Mouse (Mus musculus): Measurements from ENCODE around the gene St6galnac4.

Gene St6galnac4

GRCm38 (mm10) chr2:32586871-32587351 is at the start of gene St6galnac4:
TSS of gene St6galnac4 (plus strand) at chr2:32587095.
- DNase-seq: peak; percentile 92 to 93

GRCm38 (mm10) chr2:32537360-32537905 is 49.5 kb upstream of the St6galnac4 start:
- DNase-seq: peak; percentile 54 to 59

GRCm38 (mm10) chr2:32537941-32538340 is 49.0 kb upstream of the St6galnac4 start:
- no peak for DNase-seq

- no peak for DNase-seq
Measured at GRCm38 (mm10) chr2:32538461-32538860, 48.4 kb upstream of the St6galnac4 start.

DNA sequence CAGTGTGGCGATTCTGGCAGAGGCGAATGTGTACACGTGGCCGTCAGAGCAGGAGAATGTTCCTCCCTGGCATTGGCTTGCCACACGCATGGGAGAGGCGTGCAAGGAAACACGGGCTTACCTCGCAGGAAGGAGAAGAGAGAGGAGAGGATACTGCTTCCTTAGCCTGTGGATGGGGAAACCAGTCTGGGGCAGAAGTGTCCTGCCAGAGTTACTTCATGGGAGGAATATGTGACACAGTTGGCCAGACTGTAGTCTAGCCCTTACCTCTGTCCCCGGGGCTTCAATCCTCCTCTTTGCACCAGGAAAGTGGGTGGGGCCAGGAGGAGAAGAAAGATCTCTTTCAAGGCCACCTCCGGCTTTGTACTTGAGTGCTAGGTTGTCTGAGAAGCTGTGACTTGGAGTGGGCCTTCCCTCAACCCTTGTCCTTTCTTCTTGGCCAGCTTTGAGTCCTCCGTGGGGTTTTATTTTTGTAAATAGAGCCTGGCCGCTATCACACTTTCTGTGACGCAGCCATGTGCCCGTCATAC is 47.4 kb upstream of the St6galnac4 start:
- DNase-seq: no peak

DNA sequence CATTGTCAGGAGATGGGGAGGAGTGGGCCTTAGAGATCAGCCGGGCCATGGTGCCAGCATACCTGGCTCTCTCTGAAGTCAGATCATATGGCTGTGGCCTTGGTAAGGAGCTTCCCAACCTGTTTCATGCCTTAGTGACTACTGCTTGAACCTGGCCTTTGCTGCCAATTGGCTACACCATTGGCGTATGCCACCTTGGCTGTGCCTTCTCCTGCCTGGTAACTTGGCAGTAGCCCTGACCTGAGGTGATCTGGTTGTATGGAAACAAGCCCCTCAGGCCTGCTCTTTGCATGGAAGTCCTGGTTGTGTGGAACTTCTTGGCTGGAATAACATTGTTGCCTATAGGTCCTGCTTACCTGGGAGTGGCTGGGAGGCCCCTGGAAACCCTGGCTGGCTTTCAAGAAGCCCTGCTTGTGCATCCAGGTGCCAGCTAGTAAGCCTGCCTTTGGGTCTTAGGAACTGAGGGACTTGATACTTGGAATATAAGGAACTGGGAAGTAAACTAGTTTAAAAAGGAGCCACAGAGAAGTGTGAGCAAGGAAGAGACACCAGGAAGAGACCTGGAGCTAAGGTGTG is 45.5 kb upstream of the St6galnac4 start:
- DNase-seq: no peak

DNA sequence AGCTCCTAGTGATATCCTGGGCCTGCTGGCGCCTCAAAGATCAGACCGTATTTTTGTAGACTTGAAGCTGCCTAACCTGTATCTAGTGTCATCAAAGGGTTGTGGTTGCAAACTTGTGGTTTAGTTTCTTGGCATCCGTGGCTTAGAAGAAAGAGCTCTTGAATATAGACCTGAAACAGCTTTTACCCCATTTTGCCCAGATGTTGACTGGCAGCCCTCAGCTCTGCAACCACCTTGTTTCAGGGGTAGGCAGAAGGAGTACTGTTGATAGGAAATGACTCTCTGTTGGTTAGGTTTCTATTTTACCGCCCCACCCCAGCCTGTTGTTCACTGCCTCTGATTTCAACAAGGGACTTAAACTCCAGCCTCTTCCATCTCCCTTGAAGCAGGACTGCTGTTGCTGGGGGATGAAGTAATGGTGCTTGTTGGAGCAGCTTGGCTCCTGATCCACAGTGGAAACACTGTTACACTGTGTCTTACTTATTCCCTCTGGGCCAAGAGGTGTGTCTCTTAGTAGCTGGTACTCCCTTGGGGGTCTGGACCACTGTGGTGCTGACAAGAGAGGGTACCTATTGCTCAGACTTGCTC is 44.8 kb upstream of the St6galnac4 start:
- DNase-seq: no peak

DNA sequence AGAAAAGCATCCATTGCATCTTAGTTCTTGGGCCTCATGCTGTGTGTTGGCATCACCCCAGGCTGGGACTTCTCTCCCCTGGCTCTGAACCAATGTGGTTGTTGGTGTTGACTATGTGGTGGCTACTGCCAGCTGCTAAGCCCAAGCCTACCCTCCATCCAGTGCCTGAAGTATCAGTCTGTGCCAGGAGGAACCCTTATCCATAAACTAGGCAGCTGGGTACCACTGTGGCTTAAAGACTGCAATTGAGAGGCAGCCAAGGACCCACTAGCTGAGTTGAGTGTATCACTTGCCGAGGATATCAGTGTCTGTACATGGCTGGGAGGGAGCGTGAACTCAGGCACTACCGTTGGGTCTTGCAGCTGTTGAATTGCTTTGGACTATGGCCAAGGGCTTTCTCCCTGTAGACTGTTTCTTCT is 43.9 kb upstream of the St6galnac4 start:
- DNase-seq: no peak

DNA sequence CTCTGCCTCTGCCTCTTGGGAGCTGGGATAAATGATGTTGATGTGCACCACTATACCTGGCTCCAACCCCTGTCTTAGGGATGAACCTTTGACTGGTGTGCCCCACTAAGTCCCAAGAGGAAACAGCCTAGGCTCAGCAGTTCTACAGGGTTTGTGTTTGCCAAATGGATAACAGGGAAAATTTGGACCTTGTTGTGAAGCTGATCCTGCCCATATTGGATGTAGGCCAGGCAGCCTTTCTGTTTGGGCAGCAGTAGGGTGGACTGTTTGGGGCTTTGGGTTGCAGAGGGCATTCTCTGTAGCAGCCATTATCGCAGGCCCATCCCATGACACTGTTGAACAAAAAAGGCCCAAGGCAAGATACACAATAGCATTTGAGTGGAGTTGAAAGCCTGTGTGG is 39.9 kb upstream of the St6galnac4 start:
- no peak for DNase-seq

GRCm38 (mm10) chr2:32547380-32547779 is 39.5 kb upstream of the St6galnac4 start:
- no peak for DNase-seq

- DNase-seq: no peak
Measured at GRCm38 (mm10) chr2:32547964-32548739, 38.7 kb upstream of the St6galnac4 start.

DNA sequence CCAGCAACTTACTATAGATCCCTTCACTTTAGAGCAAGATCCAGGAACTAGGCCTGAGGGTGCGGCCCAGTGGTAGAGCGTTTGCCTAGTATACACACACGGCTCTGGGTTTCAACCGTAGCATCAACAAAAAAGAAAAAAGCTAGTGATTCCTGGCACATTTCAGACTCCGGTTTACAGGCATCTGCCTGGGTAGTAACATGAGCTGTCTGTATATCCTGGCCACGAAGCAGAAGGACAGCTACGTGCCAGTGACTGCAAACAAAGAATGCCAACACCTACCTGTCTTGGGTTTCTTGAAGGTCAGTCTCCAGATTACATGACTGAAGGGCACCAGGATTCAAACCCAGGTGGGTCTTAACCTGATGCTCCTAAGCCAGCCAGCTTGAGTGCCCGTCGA is 37.7 kb upstream of the St6galnac4 start:
- no peak for DNase-seq

DNA sequence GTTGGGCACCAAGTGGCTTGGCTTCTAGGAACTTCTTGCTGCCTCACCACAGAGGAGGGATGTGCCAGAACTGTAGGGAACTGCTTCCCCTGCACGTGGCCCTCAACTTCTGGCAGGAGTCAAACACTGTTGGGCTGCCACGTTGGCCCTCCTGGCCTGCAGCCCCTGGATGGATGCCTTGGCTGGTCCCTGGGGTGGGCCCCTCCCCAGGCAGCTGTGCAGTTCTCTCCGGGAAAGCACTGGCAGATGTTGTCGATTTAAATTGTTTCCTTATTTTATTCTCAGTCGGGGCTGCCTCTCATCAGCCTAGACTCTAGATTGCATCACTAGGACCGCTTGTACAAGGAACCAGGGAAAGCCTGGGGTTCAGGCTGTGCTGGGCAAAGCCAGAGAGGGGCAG is 37.1 kb upstream of the St6galnac4 start:
- no peak for DNase-seq

GRCm38 (mm10) chr2:32551236-32551635 is 35.7 kb upstream of the St6galnac4 start:
- no peak for DNase-seq

DNA sequence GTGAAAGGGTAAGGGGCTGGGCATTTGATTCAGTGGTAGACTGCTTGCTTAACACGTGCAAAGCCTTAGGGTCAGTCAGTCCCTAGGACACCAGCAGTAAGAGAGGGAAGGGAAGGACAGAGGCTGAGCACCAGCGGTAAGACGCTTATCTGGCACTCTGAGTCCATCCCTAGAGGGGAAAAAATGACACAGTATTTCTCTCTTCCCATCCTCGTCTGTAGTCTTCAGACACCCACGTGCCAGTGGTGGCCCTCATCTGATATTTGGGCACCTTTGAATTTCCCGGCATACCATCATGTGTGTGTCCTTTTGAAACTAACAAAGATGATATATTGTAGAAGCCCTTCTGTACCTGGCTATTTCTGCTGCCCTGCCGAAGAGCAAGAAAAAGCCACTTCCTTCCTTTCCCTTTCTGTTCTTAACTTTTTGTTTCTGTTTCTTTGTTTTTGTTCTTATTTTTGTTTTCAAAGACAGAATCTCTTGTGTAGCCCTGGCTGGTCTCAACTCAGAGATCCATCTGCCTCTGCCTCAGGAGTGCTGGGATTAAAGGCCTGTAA is 33.2 kb upstream of the St6galnac4 start:
- DNase-seq: peak; percentile 32 to 33

GRCm38 (mm10) chr2:32555484-32555883 is 31.4 kb upstream of the St6galnac4 start:
- DNase-seq: no peak

- no peak for DNase-seq
Measured at GRCm38 (mm10) chr2:32556019-32556418, 30.9 kb upstream of the St6galnac4 start.

- no peak for DNase-seq
Measured at GRCm38 (mm10) chr2:32559570-32559969, 27.3 kb upstream of the St6galnac4 start.

- DNase-seq: peak; percentile 73 to 74
Measured at GRCm38 (mm10) chr2:32566536-32567063, 20.3 kb upstream of the St6galnac4 start.

GRCm38 (mm10) chr2:32568149-32568548 is 18.7 kb upstream of the St6galnac4 start:
- no peak for DNase-seq

DNA sequence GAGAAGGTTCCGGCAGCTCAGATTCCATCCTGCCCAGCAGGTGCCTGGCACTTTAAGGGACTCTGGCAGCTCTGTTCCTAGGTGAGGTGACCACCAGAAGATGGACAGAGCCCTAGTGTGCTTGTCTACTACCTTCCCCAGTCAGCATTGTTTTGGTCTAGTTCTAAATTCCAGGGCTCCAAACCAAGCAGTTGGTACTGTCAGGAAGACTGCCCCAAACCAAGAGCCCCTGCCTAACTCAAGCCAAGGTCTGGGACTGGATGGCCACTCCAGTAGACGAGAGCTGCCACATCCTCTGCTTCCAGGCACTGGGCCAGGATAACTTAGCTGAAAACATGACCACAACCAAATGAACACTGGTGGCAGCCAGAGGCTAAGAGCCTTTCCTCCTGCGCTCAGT is 18.0 kb upstream of the St6galnac4 start:
- no peak for DNase-seq

GRCm38 (mm10) chr2:32570698-32571494 is 16.0 kb upstream of the St6galnac4 start, which contains the start of gene Dpm2:
TSS of gene Dpm2 (plus strand) at chr2:32570858.
- peak; percentile 89 to 92 for DNase-seq

All from B cell, adult 2 months (primary cell).